Mouse (Mus musculus): Measurements from ENCODE around the gene Keap1.

Keap1 gene

GRCm38 (mm10) chr9:21194787-21195493 lies 44.2 kb downstream of the Keap1 start:
- DNase-seq: no peak

GRCm38 (mm10) chr9:21193786-21194185 lies 45.4 kb downstream of the Keap1 start:
- DNase-seq: no peak

GRCm38 (mm10) chr9:21190670-21191069 lies 48.5 kb downstream of the Keap1 start:
- no peak for DNase-seq

- peak in 1 of 2 experiments; percentile 40 for DNase-seq
Observed at GRCm38 (mm10) chr9:21189905-21190304, 49.3 kb downstream of the Keap1 start.

- DNase-seq: peak in 1 of 2 experiments; percentile 35
Observed at GRCm38 (mm10) chr9:21185436-21185835, 53.7 kb downstream of the Keap1 start.

GRCm38 (mm10) chr9:21184733-21185132 lies 54.4 kb downstream of the Keap1 start:
- peak; percentile 52 to 70 for DNase-seq

GRCm38 (mm10) chr9:21183905-21184413 lies 55.2 kb downstream of the Keap1 start:
- peak; percentile 72 to 77 for DNase-seq

- DNase-seq: no peak
Observed at GRCm38 (mm10) chr9:21183421-21183820, 55.7 kb downstream of the Keap1 start.

- DNase-seq: peak; percentile 72 to 80
Observed at GRCm38 (mm10) chr9:21181421-21182220, 57.5 kb downstream of the Keap1 start.

- DNase-seq: no peak
Observed at GRCm38 (mm10) chr9:21180841-21181240, 58.3 kb downstream of the Keap1 start.

GRCm38 (mm10) chr9:21180402-21180801 lies 58.8 kb downstream of the Keap1 start:
- DNase-seq: no peak

Measured in kidney, postnatal 4 days (tissue).